Mouse (Mus musculus): Measurements from ENCODE around the gene Sorl1. TPM values are rescaled to one million over a fixed set of nuclear protein-coding genes. Genes with fewer than 3 reads are reported as not detected.

Sorl1 gene
- under 0.01 TPM in 1 of 2 replicates, not detected in the other for polyA plus RNA-seq (2012)

- no peaks in the 10 kb centered on the region for H3K36me3 ChIP-seq (ENCODE audit: control insufficient read depth)
- H3K9me3 ChIP-seq (ENCODE audit: control insufficient read depth, low read length): no peaks in the 10 kb centered on the region
- H3K27me3 ChIP-seq (ENCODE audit: control insufficient read depth): peaks cover 28% of the 10 kb centered on the region
- no peaks in the 10 kb centered on the region for H3K4me1 ChIP-seq (ENCODE audit: control insufficient read depth)
- H3K4me3 ChIP-seq (replicated peaks): peak within 1 kb of the TSS; percentile 41
- TF ChIP-seq GATA1 (IDR thresholded peaks at IDR 0.05; ENCODE audit: low read length) (no peak), TAL1 (IDR thresholded peaks at IDR 0.05; ENCODE audit: low read length) (no peak)
These were observed at the start of gene Sorl1 for GRCm38 (mm10) chr9:42123713-42124576. Gene Sorl1, minus strand, starts transcription at chr9:42124297.

GRCm38 (mm10) chr9:42173781-42174180, 49.7 kb upstream of the Sorl1 start:
- H3K27me3 ChIP-seq (ENCODE audit: control insufficient read depth): no peaks in the 10 kb centered on the region
- no peak overlapping the region for H3K4me3 ChIP-seq (replicated peaks)
- H3K36me3 ChIP-seq (ENCODE audit: control insufficient read depth): no peaks in the 10 kb centered on the region
- TF ChIP-seq TAL1 (IDR thresholded peaks at IDR 0.05; ENCODE audit: low read length): no peak
- no peak for TF ChIP-seq GATA1 (IDR thresholded peaks at IDR 0.05; ENCODE audit: low read length)
- no peaks in the 10 kb centered on the region; the same call in 1 of the 2 replicates for H3K9me3 ChIP-seq (ENCODE audit: control insufficient read depth, low read length)
- no peaks in the 10 kb centered on the region for H3K4me1 ChIP-seq (ENCODE audit: control insufficient read depth)

GRCm38 (mm10) chr9:42169491-42169890, 45.4 kb upstream of the Sorl1 start:
- Histone ChIP-seq H3K4me3 (replicated peaks) (no peak overlapping the region), H3K27me3 (ENCODE audit: control insufficient read depth) (no peaks in the 10 kb centered on the region), H3K9me3 (ENCODE audit: control insufficient read depth, low read length) (no peaks in the 10 kb centered on the region; the same call in 1 of the 2 replicates), H3K36me3 (ENCODE audit: control insufficient read depth) (no peaks in the 10 kb centered on the region), H3K4me1 (ENCODE audit: control insufficient read depth) (no peaks in the 10 kb centered on the region)
- TF ChIP-seq GATA1 (IDR thresholded peaks at IDR 0.05; ENCODE audit: low read length) (no peak), TAL1 (IDR thresholded peaks at IDR 0.05; ENCODE audit: low read length) (no peak)

GRCm38 (mm10) chr9:42169025-42169424, 44.9 kb upstream of the Sorl1 start:
- Histone ChIP-seq H3K27me3 (ENCODE audit: control insufficient read depth) (no peaks in the 10 kb centered on the region), H3K9me3 (ENCODE audit: control insufficient read depth, low read length) (no peaks in the 10 kb centered on the region; the same call in 1 of the 2 replicates), H3K36me3 (ENCODE audit: control insufficient read depth) (no peaks in the 10 kb centered on the region), H3K4me3 (replicated peaks) (no peak overlapping the region), H3K4me1 (ENCODE audit: control insufficient read depth) (no peaks in the 10 kb centered on the region)
- no peak for TF ChIP-seq TAL1 (IDR thresholded peaks at IDR 0.05; ENCODE audit: low read length)
- no peak for TF ChIP-seq GATA1 (IDR thresholded peaks at IDR 0.05; ENCODE audit: low read length)

GRCm38 (mm10) chr9:42164930-42165329, 40.8 kb upstream of the Sorl1 start:
- Histone ChIP-seq H3K27me3 (ENCODE audit: control insufficient read depth) (no peaks in the 10 kb centered on the region), H3K36me3 (ENCODE audit: control insufficient read depth) (no peaks in the 10 kb centered on the region), H3K4me1 (ENCODE audit: control insufficient read depth) (no peaks in the 10 kb centered on the region), H3K9me3 (ENCODE audit: control insufficient read depth, low read length) (no peaks in the 10 kb centered on the region), H3K4me3 (replicated peaks) (no peak overlapping the region)
- no peak for TF ChIP-seq TAL1 (IDR thresholded peaks at IDR 0.05; ENCODE audit: low read length)
- no peak for TF ChIP-seq GATA1 (IDR thresholded peaks at IDR 0.05; ENCODE audit: low read length)

- Histone ChIP-seq H3K4me1 (ENCODE audit: control insufficient read depth) (no peaks in the 10 kb centered on the region), H3K4me3 (replicated peaks) (no peak overlapping the region), H3K27me3 (ENCODE audit: control insufficient read depth) (no peaks in the 10 kb centered on the region), H3K9me3 (ENCODE audit: control insufficient read depth, low read length) (no peaks in the 10 kb centered on the region), H3K36me3 (ENCODE audit: control insufficient read depth) (no peaks in the 10 kb centered on the region)
- no peak for TF ChIP-seq TAL1 (IDR thresholded peaks at IDR 0.05; ENCODE audit: low read length)
- no peak for TF ChIP-seq GATA1 (IDR thresholded peaks at IDR 0.05; ENCODE audit: low read length)
These were observed 38.9 kb upstream of the Sorl1 start for GRCm38 (mm10) chr9:42163011-42163410.

- H3K27me3 ChIP-seq (ENCODE audit: control insufficient read depth): no peaks in the 10 kb centered on the region
- no peaks in the 10 kb centered on the region for H3K9me3 ChIP-seq (ENCODE audit: control insufficient read depth, low read length)
- no peak for TF ChIP-seq GATA1 (IDR thresholded peaks at IDR 0.05; ENCODE audit: low read length)
- TF ChIP-seq TAL1 (IDR thresholded peaks at IDR 0.05; ENCODE audit: low read length): no peak
- no peaks in the 10 kb centered on the region for H3K36me3 ChIP-seq (ENCODE audit: control insufficient read depth)
- no peaks in the 10 kb centered on the region for H3K4me1 ChIP-seq (ENCODE audit: control insufficient read depth)
- no peak overlapping the region for H3K4me3 ChIP-seq (replicated peaks)
These were observed 35.3 kb upstream of the Sorl1 start for GRCm38 (mm10) chr9:42159376-42159775.

GRCm38 (mm10) chr9:42158652-42159051, 34.6 kb upstream of the Sorl1 start:
- H3K4me3 ChIP-seq (replicated peaks): no peak overlapping the region
- no peak for TF ChIP-seq TAL1 (IDR thresholded peaks at IDR 0.05; ENCODE audit: low read length)
- no peak for TF ChIP-seq GATA1 (IDR thresholded peaks at IDR 0.05; ENCODE audit: low read length)
- no peaks in the 10 kb centered on the region for H3K36me3 ChIP-seq (ENCODE audit: control insufficient read depth)
- H3K9me3 ChIP-seq (ENCODE audit: control insufficient read depth, low read length): no peaks in the 10 kb centered on the region
- H3K27me3 ChIP-seq (ENCODE audit: control insufficient read depth): no peaks in the 10 kb centered on the region
- H3K4me1 ChIP-seq (ENCODE audit: control insufficient read depth): no peaks in the 10 kb centered on the region

GRCm38 (mm10) chr9:42157981-42158380, 33.9 kb upstream of the Sorl1 start:
- Histone ChIP-seq H3K36me3 (ENCODE audit: control insufficient read depth) (no peaks in the 10 kb centered on the region), H3K27me3 (ENCODE audit: control insufficient read depth) (no peaks in the 10 kb centered on the region), H3K4me3 (replicated peaks) (no peak overlapping the region), H3K9me3 (ENCODE audit: control insufficient read depth, low read length) (no peaks in the 10 kb centered on the region), H3K4me1 (ENCODE audit: control insufficient read depth) (no peaks in the 10 kb centered on the region)
- no peak for TF ChIP-seq TAL1 (IDR thresholded peaks at IDR 0.05; ENCODE audit: low read length)
- TF ChIP-seq GATA1 (IDR thresholded peaks at IDR 0.05; ENCODE audit: low read length): no peak
